Mouse (Mus musculus) ES-CJ7 (cell line): ENCODE data around the gene Rap1gap2.

ENCODE experiments used
- DNase-seq: peaks from one replicate; pipeline ENCODE4 v3.0.0; 2011; ENCODE audit warnings: low read depth, low spot score

Rap1gap2 gene

DNA sequence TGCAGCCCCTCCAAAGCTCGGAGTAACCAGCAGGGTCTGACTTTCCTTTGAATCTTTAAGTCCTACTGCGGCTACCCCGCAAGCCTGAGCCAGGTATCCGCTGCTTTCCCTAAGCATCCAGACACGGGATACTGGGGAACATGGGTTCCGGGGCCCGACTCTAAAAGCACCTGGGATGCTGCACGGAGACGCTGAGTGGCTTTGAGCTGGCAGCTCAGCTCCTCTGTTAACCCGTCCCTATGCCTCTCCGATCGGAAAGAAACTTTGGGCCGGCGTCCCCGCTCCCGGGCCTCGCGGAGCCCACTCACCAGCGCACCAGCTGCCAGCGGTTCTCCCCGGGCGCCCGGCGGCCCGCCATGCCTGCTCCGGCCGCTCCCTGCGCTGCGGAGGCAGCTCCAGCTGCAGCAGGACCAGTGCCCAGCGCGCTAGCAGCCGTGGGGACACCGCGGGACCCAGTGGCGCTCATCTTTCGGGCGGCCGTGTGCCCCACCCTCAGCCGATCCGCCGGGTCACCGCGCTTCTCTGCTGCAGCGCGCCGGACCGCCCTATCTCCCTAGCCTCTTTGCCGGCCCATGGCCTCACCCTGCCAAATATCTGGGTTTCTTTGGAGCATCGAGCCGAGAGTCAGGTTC, at the start of gene Rap1gap2:
Gene Rap1gap2, minus strand, starts transcription at position 371 of the 632 bp plus-strand sequence.
- DNase-seq, result no peak

DNA sequence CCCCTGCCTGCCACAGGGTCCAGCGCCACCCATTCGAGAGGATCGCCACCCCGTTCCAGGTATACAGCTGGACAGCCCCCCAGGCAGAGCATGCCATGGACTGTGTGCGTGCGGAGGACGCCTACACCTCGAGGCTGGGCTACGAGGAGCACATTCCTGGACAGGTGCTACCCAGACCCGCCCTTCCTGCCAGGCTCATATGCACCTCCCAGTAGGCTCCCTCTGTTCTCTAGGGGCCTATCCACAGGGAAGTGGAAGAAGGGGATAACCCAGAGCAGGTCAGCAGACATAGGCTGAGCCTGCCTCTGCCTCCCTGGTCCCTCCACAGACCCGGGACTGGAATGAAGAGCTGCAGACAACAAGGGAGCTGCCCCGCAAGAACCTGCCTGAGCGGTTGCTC, 49.6 kb upstream of the Rap1gap2 start:
- DNase-seq, result no peak

DNA sequence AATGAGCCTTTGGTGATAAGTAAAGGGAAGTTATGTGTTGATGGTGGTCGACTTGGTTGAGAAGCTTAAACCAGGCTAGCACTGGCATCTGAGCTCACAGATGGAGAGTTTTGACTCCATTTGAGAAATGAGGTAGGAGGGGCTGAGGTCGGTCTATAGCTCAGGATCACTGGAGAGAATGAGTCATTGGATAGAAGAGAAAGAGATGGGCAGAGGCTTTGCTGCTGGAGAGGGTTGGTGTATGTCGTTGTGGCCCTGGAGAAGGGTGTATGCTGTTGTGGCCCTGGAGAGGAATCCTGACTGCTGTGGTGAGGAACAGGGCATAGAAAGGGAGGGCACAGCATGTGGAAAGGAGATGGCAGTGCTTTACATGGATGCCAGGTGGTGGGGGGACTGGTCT, 45.2 kb upstream of the Rap1gap2 start:
- DNase-seq, result no peak

DNA sequence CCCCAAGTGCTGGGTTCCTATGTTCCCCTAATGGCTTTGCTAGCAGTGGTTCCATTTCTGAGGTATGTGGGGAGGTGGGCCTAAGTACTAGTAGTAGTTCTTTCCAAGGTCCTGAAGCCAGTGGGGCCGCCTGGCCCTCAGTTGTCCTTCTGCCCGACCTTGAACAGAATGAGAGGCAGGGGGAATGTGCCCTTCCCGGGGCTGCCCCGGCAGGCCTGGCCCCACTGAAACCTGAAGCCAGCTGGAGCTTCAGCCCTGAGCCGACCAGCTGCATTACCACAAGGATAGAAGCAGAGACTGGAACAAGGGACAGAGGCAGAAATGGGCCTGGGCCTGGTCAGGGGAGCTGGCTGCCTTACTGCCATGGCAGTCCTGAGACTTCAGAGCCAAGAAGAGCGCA, 42.7 kb upstream of the Rap1gap2 start:
- peak; percentile 40 for DNase-seq

DNA sequence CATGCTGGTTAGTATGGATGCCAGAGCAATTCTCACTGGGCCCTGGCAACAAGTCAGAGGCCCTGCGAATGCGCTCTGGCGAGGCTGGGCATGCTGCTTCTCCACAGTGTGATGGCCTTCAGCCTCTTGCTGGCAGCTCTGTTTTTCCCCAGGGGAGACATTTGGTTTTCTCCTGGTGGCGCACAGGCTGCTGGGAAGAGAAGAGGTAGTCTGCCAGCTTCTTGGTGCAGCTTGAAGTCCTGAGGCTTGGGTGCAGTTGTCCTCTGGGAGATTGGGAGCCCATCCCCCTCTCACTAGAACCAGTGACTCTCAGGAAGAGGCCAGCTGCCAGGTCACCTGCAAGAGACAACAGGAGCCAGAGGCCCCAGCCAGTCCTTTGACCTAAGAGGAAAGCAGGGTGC, 42.1 kb upstream of the Rap1gap2 start:
- DNase-seq, result no peak

DNA sequence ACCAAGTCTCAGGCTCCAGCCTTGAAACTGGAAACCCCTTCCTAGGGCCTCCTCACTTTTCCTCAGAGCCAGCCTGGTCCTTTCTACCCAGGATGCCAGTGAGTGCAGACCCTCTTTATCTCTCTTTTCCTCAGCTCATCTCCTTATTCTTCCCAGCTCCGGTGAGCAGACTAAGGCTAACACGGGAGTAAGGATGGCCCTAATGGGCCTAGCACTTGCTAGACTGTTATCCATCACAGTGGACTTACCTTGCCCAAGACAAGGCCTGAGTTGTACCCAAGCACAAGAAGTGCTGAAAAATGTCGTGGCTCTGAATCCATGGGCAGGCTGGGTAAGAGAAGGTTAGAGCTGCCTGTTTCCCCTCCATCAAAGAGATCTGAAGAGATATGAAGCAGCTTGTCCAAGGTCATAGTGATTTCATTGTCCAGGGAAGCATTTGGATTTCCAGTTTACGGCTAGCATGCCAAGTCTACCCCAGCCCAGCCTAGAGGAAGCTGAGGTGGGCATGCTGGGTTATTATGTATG, 39.9 kb upstream of the Rap1gap2 start:
- no peak for DNase-seq

DNA sequence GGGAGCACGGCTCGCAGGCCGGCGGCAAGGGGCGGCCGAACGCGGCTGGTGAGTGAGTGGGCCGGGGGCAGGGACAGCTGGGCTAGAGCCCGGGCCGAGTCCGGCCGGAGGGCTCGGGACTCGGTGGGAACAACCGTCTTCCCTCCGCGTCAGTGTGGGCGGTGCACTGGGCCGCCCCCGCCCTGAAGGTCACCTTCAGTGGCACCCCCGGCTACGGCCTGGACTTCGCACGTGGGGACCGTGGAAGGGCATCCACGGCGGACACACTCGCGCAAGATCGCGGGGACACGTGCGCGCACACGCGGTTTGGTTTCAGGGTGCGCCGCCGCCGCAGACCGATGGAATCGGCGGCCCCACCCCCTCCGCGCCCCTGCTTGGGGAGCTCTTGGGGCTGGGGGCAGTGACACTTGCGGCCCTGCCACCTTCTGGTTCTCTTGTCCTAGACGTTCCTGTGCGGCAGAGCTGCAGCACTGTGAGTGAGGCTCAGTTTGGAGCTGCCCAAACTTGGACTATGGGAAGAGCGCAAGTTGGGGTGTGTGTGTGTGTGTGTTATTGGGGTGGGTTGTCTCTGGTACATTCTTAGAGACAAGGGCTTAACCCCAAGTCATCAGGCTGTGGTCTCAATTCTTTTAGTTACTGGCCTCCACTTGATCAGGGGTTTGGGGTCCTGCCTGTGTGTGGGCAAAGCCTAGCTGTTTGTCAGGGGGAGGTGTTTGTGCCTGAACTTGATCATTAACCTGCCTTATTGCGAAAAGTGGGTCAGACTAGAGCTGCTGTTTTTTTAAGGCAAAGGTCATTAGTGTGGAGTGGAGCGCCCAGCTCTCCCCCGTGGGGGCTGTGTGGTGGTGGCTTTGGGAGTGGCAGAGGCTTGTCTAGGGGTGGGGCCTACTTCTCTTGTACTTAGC, 39.2 kb upstream of the Rap1gap2 start:
- DNase-seq, result peak; percentile 35

DNA sequence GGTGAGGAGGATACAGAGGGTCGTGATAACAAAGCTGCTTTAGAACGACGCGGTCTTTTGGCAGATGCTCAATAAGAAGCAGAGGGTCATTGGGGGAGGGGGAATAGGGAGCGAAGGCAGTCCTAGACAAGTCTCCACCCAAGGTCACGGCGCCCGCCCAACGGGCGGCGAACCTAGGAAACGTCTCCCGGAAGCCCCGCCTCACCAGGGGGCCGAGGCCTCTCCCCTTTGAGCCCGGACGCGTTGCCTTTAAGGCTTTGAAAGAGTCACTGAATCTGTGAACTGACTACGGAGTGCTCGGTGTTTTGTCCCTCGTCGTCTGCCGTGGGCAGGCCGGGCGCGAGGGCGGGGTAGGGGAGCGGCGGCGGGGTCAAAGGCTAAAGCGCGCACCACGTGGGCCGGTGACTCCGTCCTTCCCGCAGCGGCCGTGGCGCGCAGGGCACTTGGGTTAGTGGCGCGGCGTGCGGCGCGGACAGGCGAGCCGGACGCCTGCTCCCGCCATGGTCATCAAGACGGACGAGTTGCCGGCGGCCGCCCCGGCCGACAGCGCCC, 38.5 kb upstream of the Rap1gap2 start, which contains the start of gene Cluh:
Gene Cluh, plus strand, starts transcription at position 401 of the 552 bp plus-strand sequence.
- DNase-seq, result peak; percentile 99

DNA sequence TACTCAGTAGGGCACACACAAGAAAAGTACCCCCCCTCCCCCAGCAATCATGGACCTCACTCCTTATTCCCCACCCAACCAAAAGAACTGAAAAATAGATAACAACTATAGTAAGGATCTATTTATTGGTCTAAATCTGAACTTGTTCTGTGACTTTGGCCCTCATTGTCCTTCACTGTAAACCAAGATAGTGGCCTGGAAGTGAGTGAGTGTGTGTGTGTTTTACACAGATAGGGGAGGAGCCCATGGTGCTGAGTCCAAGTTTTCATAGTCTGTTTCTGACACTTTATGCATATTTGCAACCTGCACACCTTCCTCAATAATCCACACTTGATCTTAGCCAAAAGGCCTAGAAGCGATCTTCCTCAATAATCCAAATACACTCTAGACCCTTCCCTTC, 38.0 kb upstream of the Rap1gap2 start:
- DNase-seq, result no peak

DNA sequence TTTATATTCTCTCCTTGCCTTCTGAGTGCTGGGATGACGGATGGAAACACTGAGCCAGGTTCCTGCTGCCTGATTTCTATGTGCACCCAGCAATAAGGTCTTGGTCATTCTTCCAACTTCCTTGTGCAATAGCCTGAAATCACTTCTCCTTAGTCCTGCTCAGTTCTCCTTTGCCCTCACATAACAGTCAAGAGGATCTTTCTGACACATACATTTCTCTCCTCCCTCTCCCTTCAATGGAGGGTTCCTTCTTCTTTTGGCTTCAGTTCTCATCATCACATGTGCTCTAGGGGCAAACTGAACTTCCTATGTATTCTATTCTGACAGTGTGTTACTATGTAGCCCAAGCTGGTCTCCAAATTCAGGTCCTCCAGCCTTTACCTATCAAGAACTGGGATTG, 37.3 kb upstream of the Rap1gap2 start:
- DNase-seq, result no peak

DNA sequence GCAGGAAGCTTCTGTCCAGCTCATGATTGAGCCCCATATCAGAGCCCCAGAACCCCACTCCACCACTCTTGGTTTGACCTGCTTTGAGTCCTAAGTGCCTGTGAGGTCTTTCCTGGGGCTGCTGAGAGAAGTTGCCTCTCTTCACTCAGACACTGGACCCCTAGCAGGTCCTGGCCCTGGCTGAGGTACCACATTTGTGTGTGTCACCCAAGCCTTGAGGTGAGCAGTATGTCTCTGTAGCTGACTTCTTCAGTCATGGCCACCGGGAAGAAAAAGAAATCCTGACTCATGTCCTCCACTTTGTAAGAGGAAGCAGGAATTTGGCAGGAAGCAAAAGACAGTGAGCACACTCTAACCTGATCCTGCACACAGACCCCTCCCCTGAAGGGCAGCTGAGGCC, 28.9 kb upstream of the Rap1gap2 start:
- no peak for DNase-seq

DNA sequence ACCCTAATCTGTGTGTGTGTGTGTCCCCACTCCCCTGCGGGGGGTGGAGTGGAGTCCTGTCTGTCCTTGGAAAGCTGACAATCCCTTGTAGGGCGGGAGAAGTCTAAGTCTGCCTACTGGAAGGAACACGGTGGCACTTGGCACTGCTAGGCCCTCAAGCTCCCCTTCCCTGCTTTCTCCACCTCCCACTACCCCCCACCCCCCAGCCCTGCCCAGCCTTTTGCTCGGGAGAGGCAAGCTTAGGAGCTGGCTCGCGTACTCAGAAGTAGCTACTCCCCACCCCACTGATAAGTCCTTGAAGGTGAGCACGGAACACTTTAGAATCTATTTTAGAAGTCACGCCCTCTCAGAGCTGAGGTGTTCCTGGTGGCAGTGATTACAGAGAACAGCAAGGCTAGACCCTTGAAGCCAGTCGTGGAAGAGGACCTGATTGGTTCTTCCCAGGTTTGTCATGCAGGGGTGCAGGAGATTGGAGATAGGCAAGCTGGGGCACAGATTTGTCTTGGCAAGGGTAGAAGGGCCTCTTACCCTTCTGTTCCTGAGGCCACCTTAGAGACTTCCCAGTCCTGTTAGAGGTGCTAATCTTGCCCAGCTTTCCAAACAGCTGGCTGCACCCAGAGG, 28.2 kb upstream of the Rap1gap2 start:
- DNase-seq, result no peak

DNA sequence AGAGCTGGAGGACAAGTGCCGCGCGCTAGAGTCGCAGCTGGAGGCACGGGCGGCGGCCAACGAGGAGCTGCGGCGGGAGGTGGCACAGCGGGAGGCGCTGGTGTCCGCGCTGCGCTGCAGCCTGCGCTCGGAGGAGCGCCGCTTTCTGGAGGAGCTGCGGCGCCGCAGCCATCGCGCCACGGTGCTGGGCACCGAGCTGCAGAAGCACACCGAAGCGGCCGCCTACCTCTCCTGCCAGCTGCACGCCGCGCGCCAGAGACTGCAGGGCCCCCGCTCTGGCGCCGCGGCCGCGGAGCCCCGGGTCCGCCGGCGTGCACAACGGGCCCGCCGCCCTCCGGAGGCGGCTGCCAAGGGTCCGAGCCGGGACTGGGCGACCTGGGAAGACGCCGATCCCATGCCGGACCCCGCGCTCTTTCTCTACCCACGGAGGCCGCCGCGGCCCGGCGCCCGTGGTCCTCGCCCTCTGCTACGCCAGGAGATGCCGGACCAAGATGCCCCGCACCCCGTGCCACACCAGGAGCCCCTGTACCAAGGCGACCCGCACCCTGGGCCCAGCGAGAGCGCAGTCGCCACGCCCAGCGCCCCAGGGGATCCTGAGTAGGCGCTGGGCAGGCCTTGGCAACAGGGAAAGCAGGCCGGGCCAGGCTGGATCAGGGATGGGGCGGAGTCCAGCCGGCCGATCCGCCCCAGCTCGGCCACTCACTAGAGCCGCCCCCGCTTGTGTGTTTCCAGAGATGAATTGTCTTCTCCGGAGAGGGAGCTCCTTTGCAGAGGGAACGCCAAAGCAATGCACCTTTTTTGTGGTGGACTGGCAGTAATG, 27.5 kb upstream of the Rap1gap2 start:
- DNase-seq, result peak; percentile 62

DNA sequence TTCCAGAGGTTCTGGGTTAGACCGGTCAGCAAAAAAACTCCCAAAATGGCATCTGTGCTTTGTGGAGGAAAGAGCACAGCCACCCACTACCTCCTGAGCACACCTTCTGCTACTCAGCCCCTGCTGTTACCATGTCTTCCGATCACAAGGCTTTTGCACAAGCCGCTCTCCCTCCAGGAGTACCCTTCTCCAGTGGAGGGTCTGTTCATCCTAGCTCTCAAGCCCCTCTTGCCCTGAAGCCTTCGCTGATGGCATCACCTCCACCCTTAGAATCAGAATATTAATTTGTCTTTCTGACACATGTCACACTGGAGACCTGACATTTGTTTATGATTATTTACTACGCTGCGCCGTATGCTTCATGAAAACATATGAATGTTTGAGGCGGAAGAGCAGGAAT, 26.8 kb upstream of the Rap1gap2 start:
- DNase-seq, result no peak

DNA sequence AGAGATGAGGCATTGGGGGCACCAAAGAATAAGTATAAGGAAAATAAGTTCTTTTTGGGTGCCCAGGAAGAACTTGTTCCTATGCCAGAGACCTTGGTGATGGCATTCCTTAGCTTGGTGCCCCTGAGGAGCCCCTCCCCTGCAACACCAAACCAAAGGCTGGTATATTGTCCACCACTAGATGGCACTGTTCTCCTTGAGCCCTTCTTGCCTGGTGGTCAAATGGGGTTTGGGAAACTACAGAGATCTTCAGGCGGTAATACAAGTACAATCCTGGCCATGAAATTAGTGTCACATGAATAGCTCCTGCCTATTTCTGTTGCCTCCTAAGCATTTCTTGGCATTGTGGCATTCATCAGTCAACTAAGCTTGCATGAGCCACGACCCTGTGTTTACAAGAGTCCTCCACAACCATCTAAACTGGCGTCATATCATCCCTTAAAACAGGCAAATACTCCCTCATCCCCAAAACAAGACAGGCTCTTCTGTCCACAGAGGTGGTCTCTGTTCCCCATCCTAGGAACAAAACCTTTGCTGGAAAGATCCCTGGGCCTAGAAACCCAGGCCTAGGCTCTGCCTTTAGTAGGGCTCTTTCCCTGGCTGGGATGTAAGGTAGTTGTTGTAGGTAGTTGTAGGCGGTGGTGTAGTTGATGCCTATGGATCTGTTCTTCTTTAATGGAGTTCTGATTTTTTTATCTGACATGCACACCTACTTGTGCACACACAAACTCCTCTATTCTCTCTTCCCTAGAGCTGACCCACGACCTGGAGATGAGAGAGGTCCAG, 24.0 kb upstream of the Rap1gap2 start:
- DNase-seq, result peak; percentile 88

DNA sequence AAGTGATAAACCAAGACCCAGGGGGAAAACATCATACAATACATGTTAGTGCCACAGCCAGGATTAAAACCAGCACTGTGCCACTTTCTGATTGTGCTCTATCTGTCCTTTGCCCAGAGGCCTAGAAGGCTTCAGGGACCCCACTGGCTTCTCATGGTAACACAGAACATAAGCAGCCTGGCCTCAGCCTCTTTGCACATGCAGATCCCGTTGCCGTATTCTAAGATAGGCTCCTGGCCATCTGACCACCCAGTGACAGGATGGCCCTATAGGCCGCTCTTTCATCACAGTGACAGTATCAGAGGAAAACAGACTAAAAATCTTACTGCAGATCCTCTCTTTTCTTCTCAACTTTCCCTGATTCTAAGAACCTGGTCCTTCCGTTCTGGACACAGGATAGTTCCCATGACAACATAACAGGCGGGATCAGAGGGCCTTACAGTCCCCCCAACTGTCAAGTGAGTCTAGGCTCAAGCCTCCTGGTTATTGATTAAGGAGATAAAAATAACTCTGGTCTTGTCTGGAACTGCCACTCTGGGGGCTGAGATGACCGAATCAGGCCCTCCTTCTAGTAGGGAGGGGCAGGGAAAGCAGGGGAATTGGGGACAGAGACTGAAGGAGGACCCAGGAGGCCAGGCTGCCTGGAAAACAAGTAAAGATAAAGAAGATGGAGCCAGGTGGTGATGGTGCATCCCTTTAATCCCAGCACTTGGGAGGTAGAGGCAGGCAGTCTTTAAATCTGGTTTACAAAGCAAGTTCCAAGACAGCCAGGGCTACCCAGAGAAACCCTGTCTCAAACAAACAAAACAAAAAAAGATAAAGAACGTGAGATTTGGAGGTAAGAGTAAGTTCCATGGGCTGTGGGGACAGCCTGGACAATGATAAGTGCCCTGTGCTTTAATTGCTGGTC, 21.4 kb upstream of the Rap1gap2 start:
- no peak for DNase-seq

DNA sequence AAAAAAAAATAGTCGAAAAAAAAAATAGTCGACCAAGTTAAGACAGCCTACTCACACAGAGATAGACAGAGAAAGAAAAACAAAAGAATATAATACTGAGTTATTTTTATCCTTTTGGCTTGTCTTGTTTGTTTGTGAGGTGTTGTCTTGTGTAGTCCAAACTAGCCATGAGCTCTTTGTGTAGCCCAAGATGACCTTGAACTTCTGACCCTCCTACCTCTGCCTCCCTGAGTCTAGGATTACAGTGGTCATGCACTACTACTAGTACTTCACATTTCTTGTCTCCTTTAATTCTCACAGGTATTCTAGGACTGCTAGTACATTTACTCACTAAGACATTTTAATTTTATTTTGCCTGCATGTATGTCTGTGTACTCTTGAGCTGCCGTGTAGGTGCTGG, 16.8 kb upstream of the Rap1gap2 start:
- peak; percentile 62 for DNase-seq

DNA sequence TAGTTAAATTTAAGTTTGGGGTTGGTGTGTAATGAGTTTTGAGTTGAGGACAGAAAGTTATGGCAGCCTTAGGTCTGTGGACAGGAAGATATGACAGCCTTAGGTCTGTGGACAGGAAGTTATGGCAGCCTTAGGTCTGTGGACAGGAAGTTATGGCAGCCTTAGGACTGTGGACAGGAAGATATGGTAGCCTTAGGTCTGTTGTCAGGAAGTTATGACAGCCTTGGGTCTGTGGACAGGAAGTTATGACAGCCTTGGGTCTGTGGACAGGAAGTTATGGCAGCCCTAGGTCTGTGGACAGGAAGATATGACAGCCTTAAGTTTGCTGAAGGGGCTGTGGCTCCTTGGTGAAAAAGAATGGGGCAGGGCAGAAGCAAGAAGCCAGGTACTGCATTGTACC, 14.6 kb upstream of the Rap1gap2 start:
- DNase-seq, result no peak

DNA sequence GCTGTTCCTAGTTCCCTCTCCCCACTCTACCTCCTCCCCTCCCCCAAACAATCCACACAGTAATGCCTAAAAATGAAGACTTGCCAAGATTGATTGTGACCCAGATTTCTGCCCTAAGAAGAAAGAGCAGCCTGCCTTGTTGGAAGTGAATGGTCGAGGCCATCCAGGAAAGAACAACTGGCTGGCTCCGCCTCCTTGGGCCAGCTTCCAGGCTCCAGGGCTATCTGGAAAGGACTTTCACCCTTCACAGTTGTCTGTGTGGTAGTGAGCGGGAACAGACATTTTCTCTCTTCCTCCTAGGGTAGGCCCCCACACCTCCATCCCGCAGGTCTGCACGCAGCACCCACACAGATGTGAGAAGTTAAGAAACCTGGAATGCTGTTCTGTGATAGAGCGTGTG, 13.0 kb upstream of the Rap1gap2 start:
- DNase-seq, result no peak
